Mouse (Mus musculus): ENCODE results near the gene Mrm2.
"Not testable (repeated sequence)": the region's sequence is repeated elsewhere in the genome, so short reads cannot be mapped to it uniquely, and the experiment has no call there.

Mrm2 gene

GRCm38 (mm10) chr5:140331615-140332512 is at the start of gene Mrm2:
Gene Mrm2, minus strand, starts transcription at chr5:140331898.
- DNase-seq: peak; percentile 89

- no peak for DNase-seq
These were observed 49.5 kb upstream of the Mrm2 start for GRCm38 (mm10) chr5:140381156-140381555.

- no peak for DNase-seq
These were observed 47.6 kb upstream of the Mrm2 start for GRCm38 (mm10) chr5:140379299-140379698.

- no peak for DNase-seq
These were observed 46.6 kb upstream of the Mrm2 start for GRCm38 (mm10) chr5:140378121-140378853.

- DNase-seq: no peak
These were observed 43.6 kb upstream of the Mrm2 start for GRCm38 (mm10) chr5:140375249-140375829.

- DNase-seq: no peak
These were observed 42.5 kb upstream of the Mrm2 start for GRCm38 (mm10) chr5:140374226-140374625.

- no peak for DNase-seq
These were observed 42.0 kb upstream of the Mrm2 start for GRCm38 (mm10) chr5:140373711-140374110.

GRCm38 (mm10) chr5:140371671-140372070 is 40.0 kb upstream of the Mrm2 start:
- DNase-seq: no peak

GRCm38 (mm10) chr5:140370446-140371254 is 39.0 kb upstream of the Mrm2 start:
- no peak for DNase-seq

GRCm38 (mm10) chr5:140369466-140369865 is 37.8 kb upstream of the Mrm2 start:
- DNase-seq: no peak

- DNase-seq: no peak
These were observed 37.2 kb upstream of the Mrm2 start for GRCm38 (mm10) chr5:140368926-140369325.

- not testable (repeated sequence) for DNase-seq
These were observed 36.4 kb upstream of the Mrm2 start for GRCm38 (mm10) chr5:140368126-140368525.

GRCm38 (mm10) chr5:140364415-140364814 is 32.7 kb upstream of the Mrm2 start:
- no peak for DNase-seq

GRCm38 (mm10) chr5:140359930-140360674 is 28.4 kb upstream of the Mrm2 start:
- DNase-seq: no peak

GRCm38 (mm10) chr5:140357466-140357865 is 25.8 kb upstream of the Mrm2 start:
- no peak for DNase-seq

GRCm38 (mm10) chr5:140355934-140356333 is 24.2 kb upstream of the Mrm2 start:
- DNase-seq: no peak

- DNase-seq: no peak
These were observed 20.7 kb upstream of the Mrm2 start for GRCm38 (mm10) chr5:140352352-140352751.

GRCm38 (mm10) chr5:140350731-140351497 is 19.2 kb upstream of the Mrm2 start:
- no peak for DNase-seq

GRCm38 (mm10) chr5:140349882-140350281 is 18.2 kb upstream of the Mrm2 start:
- peak; percentile 20 for DNase-seq

- DNase-seq: no peak
These were observed 14.4 kb upstream of the Mrm2 start for GRCm38 (mm10) chr5:140346050-140346449.

GRCm38 (mm10) chr5:140345244-140345643 is 13.5 kb upstream of the Mrm2 start:
- DNase-seq: peak; percentile 16

All from thymus, postnatal 25 days (tissue).